Mouse (Mus musculus): ENCODE results near the gene Brms1l.
"Not testable (repeated sequence)": the region's sequence is repeated elsewhere in the genome, so short reads cannot be mapped to it uniquely, and the experiment has no call there.

Gene Brms1l

DNA sequence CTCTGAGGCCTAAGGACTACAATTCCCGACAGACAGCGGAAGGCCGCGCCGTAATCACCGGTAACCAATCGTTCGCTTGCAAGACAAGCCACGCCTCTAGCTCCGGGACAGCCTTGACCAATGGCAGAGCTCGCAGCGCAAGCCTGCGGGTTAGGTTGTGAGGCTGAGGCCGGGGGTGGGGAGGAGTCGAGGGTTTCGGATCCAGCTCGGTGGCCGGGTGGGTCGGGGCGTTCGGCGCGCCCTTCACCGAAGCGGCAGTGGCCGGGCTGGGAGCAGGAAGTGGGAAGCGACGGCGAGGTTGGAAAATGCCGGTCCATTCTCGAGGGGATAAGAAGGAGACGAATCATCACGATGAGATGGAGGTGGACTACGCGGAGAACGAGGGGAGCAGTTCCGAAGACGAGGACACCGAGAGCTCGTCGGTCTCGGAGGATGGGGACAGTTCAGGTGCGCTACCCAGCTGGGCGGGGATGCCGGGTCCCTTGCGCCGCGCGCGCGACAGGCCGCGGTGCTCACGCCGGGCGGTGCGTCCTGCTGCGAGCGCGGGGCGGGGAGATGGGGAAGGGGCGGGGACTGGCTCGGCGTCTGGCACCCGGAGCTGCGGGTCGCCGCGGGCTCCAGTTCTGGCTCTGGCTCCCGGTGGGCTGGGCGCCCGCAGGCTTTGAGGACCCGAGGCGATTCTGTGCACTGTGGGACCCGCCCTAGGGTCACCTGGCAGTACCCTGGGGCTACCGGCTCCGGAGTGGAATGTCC lies at the start of gene Brms1l:
Brms1l (plus strand) TSS at position 126 of the 753 bp plus-strand sequence.
- peak; percentile 95 for DNase-seq

DNA sequence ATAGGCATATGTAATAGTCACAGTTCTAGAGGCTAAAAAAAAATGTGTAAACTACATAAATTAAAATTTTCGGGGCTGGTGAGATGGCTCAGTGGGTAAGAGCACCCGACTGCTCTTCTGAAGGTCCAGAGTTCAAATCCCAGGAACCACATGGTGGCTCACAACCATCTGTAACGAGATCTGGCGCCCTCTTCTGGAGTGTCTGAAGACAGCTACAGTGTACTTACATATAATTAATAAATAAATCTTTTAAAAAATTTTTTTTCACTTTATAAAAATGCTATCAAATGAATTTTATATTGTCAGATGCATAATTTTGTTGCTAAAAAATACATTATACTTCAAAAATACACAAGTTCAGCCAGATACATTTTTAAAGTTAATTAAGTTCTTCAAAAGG lies 41.6 kb upstream of the Brms1l start:
- not testable (repeated sequence) for DNase-seq

DNA sequence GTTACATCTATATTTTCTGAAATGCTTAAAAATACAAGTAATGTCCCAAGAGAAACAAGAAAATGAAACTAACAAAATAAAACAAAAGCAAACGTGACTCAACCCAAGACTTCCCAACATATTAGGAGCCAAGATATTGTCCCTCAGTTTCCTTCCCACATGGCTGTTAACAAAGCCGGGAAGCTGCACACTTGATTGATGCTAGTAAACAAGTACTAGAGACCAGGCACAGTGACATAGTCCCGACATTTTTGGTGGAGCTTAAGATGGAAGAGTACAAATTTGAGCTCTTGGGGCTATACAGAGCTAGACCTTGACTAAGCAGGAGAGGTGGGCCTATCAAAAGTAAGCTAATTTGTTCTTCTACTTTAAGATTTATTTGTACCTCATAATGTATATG lies 39.0 kb upstream of the Brms1l start:
- no peak for DNase-seq

DNA sequence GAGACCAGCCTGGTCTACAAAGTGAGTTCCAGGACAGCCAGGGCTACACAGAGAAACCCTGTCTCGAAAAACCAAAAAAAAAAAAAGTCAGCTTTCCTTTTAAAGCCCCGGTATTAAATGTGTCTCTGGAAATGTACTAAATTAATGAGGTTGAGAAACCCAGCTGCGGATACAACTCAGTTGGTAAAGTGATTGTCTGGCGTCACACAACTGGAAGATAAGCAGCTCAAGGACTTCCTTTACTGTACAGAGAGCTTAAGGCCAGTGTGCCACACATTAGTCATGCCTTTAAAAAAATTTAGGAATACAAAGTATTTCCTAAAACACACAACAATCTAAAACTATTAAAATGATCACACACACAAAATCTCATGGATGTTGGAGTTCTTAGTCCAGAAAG lies 37.4 kb upstream of the Brms1l start:
- no peak for DNase-seq

DNA sequence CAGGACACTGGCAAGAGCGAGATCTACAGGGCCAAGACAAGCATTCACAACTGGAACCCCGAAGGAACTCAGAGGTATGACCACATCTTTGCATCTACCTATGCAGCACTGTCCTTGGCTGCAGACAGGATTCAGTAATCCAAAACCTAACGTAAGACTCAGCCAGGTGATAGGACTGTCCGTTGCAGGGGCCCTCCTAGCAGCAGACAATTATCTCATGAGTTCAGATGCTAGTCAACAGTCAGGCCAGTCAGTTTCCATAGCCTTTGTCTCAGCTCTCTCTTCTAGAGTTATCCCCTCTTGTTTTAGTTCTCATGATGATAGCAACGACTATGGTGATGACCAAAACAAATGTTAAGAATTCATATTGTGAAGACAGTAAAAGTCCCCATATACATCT lies 36.0 kb upstream of the Brms1l start:
- DNase-seq: no peak

DNA sequence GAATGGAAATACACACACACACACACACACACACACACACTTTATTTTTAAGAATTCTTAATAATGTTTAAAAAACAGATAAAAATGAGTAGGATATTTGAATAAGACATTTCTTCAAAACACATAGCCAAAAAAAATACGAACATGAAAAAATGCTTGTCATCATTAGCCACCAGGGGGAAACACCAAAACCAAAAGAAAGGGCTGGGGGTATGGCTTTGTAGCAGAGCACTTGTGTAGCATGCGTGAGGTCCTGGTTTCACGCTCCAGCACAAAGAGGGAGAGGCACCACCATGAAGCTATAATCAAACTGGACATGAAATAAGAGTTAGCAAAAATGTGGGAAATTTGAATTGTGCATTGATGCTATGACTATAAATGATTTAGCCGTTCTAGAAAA lies 35.0 kb upstream of the Brms1l start:
- no peak for DNase-seq

DNA sequence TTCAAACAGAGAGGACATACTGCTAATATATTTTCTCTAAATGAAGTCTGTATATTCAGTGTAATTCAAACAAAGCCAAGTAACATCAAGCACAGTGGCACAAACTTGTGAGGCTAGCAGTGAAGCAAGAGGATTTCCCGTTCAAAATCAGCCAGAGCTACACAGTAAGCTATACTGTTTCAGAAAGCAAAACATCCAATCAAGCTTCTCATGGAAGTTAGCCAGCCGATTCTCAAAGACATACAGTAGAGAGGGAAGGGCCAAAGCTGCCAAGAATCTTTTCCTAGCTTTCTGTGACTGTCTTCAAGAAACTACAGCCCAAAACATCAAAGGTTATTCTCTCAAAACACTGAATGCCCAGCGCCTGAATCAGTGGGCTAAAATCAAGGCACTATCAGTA lies 31.1 kb upstream of the Brms1l start:
- no peak for DNase-seq

DNA sequence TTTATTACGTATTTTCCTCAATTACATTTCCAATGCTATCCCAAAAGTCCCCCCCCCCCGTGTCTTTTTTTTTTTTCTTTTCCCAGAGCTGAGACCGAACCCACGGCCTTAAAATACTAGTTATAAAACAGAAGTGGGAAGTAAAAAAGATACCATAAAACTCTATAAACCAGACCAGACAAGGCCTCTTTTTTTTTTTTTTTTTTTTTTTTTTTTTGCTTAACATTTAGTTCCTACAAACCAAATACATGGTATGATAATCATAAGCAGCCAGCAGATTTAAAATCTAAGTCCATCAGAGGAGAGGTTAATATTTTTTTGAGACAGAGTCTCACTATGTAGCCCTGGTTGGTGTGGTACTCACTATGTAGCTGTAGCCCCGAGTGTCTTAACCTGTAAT lies 19.6 kb upstream of the Brms1l start:
- no peak for DNase-seq

DNA sequence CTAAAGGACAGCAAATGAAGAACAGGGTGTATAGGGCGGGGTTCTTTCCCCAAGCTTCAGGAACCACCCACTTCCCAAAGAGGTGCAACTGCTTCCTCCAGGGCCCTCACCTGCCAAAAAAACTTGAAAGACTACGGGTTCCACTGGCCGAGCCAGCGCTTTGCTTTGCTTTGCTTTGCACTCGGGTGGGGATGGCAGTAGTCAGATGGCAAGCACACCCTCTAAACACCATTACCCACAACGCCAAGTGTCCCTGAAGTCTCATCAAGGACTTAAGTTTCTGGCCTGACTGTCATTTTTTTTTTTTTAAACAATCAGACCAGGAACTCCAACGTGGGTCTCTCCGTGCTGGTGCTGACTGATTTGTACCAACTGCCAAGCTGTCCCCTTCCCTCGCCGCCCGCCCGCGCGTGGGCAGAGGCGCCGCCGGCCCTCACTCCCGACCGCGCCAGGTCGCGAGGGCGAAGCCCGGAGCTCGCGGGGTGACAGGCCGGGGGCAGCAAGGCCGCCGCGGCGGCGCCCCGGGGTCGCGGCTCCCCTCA lies 15.9 kb upstream of the Brms1l start:
- no peak for DNase-seq

DNA sequence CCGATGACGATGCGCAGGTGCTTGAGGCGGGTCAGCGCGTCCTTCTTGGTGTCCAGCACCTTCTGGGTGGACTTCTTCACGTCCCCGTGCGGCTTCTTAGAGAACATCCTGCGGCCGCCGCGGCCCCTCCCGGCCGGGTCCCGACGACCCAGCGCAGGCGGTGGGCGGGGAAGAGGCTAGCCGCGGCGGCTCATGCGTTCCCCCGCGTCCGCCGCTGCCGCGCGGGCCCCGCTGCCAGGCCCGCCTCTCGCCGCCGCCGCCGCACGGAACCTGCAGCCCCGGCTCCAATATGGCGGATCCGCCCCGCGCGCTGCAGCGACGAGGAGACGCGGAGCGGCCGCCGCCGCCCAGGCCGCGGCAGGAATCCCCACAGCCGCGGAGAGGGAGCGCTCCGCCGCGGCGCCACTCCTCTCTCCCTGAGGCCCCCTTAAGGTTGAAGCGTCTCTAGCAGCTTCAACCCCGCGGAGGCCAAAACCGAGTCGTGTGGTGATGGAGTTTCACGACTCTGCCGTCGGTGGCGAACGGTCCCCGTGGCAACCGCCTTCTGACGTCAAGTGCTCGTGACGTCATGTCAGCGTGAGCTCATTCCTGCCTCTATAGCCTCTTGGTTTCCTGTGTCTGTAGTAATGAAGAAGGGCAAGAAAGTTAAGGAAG lies 15.3 kb upstream of the Brms1l start, which contains the start of gene Ralgapa1:
Ralgapa1 (minus strand) TSS at position 507 of the 654 bp plus-strand sequence.
- peak; percentile 90 for DNase-seq

DNA sequence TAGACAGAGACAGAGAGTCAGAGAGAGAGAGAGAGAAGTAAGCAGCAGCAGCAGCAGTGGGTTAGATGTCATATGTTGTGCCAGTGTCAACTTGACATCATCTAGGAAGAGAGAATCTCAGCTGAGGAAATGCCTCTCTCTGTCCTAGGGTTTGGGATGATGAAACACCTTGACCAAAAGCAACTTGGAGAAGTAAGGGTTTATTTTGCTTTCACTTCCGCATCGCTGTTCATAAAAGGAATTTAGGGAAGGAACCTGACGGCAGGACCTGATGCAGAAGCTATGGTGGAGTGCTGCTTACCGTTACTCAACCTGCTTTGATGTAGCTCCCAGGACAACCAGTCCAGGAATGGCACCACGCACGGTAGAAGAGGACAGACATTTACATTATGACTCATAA lies 12.1 kb upstream of the Brms1l start:
- DNase-seq: no peak

DNA sequence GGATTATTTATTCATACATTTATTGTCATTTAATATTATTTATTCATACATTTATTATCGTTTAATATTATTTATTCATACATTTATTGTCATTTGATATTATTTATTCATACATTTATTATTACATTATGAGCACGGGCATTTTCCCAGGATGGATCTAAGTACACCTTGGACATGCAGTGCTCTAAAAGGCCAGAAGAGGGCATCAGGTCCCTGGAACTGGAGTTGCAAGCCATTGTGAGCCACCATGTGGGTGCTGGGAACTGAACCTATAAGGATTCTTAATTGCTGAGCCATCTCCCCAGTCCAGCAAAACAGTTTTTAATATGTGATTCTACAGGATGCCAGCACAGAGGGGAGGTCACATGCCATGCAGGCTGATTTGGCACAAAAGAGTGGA lies 10.6 kb upstream of the Brms1l start:
- DNase-seq: no peak

DNA sequence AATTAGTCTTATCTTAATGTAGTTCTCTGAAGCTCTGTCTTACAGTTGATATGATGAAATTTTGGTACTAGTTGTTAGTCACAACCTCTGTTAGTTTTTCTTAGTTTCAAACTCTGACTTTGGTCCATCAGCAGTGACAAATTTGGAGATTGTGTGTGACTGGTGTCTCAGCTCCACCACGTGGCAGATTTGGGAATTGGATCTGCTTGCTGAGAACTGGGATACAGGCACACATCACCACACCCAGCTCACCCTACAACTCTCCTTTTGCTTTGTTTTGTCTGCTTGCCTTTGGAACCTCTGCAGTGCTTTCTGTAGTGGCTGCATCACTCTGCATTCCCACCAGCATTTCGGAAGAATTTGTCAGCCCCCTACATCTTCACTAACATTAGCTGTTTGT lies 5.0 kb upstream of the Brms1l start:
- DNase-seq: peak; percentile 73

DNA sequence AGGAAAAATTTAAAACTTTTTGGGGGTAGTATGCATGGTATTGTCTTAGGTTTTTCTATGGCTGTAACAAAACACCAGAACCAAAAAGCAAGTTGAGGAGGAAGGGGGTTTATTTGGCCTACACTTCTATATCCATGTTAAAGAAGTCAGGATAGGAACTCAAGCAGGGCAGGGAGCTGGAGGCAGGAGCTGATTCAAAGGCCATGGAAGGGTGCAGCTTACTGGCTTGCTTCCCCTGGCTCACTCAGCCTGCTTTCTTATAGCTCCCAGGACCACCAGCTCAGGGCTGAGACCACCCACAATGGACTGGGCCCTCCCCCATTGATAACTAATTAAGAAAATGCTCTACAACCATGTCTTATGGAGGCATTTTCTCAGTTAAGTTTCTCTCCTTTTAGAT lies 3.2 kb upstream of the Brms1l start:
- no peak for DNase-seq

DNA sequence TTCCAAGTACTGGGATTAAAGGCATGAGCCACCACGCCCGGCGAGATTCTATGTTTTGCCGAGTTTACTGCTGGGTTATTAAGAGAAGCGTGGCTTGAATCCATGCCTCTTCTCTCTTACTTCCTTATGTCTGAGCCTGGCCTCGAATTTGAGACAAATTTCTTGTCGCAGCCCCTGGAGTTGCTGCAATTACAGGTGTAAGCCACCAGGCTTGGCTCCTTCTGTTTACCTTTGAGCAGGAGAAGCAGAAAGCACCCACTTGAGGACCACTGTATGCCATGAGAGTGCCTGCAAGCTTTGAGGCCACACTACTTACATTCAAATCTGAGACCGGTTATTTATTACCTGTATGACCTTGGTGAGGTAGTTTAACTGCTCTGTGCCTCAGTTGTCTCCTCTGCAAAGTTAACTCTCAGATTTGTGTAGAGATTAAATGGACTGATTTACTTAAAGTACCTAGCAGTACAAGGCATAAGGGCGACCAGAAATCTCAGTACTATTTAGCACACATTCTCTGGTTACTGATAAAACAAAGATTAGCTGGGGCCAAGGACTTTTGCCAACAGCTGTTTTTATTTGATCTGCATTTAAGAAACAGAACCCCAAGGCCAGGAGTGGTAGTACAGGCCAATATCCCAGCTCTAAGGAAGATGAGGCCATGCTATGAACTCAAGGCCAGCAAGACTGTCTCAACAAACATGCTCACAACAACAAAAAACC lies 2.1 kb upstream of the Brms1l start:
- DNase-seq: no peak

DNA sequence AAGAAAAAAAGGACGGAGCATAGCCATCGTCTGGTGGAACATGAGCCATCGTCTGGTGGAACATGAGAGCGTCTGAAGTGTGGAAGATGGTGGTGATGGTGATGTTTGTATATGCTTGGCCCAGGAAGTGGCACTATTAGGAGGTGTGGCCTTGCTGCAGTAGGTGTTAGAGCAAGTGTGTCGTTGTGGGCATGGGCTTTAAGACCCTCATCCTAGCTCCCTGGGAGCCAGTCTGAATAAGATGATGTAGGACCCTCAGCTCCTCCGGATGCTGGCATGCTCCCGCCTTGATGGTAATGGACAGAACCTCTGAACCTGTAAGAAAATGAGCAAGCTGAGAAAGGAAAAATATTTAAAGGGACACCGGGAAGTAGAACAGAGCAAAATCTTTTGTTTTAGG lies 1.2 kb upstream of the Brms1l start:
- no peak for DNase-seq

DNA sequence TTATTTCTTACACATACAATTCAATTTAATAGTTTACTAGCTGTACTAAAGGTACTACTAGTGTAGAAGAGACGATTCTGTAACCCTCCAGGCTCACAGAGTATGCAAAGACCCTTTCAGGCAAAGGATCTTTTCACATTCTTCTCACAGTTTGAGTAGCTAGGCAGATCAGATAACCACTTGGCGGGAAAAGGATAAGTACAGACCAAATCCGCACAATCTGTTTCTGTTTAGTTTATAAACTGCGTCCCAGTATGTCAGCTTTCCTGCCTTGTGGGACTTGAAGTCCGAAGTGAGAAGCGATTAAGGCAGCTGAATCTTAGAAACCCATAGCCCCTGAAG lies 296 bp upstream of the Brms1l start:
- no peak for DNase-seq

DNA sequence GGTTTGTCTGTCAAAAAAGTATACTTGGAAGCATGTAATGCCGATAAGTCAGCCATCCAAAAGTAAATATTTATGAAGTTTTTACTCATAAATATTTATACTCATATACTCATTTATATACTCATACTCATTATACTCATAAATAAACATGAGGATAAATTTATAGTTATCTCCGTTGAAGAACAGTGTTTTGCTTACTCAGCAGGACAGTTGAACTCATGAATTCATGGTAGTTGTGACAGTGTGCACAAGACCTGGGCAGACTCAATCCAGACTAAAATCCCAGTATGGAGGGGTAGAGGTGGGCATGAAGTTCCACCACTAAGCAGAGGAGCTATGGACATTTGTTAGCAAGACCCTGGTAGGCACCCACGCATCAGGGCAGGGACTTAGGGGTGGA lies 1.4 kb downstream of the Brms1l start:
- no peak for DNase-seq

DNA sequence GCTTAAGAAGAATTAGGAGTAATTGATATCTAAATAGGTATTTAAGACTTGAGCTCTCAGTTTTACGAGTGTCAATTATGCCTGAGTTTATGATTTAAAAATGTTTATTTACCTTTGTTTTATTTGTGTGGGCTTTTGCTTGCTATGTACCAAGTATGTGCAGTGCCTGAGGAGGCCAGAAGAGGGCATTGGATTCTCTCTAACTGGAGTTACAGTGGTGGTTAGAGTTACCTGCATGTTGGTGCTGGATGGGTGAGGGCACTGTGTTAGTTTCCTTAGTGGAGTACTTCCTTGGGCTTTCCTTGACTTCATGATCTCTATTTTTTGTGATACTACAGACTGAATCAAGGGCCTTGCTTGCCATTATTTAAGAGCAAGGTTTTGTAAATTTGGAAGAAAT lies 10.6 kb downstream of the Brms1l start:
- peak; percentile 30 for DNase-seq

DNA sequence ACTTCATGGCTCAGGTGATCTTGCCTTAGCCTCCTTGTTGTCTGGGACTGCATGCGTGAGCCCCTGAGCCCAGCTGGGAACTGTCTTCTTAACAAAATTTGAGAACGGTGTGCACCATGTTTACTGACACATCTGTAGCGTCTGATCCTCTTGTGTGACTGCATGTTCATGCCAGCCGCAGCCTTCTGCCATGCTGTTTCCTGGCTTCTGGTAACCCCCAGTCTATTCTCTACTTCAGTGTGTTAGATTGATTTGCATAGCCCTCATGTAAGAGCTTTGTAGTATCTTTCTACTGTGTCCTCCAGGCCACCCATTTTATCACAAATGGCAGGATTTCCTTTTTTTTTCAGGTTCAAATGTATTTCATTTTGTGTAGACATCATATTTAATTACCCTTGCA lies 11.7 kb downstream of the Brms1l start:
- DNase-seq: no peak

DNA sequence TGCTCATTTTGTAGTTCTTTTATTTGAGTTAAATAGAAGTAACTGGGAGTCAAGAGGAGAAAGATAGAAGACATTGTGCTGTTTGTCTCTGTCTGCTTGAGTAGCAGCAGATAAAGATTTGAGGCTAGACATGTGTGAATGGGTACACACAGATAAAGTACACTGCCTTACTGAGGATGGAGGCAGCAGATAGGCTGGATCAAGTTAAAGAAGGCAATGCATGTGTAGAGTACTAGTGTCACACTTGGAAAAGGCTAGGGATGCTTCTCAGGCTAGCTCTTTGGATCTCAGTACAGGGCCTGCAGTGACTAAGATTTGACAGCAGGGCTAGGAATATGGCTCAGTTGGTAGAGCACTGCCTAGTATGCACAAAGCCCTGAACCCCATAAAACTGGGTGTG lies 14.5 kb downstream of the Brms1l start:
- DNase-seq: no peak

DNA sequence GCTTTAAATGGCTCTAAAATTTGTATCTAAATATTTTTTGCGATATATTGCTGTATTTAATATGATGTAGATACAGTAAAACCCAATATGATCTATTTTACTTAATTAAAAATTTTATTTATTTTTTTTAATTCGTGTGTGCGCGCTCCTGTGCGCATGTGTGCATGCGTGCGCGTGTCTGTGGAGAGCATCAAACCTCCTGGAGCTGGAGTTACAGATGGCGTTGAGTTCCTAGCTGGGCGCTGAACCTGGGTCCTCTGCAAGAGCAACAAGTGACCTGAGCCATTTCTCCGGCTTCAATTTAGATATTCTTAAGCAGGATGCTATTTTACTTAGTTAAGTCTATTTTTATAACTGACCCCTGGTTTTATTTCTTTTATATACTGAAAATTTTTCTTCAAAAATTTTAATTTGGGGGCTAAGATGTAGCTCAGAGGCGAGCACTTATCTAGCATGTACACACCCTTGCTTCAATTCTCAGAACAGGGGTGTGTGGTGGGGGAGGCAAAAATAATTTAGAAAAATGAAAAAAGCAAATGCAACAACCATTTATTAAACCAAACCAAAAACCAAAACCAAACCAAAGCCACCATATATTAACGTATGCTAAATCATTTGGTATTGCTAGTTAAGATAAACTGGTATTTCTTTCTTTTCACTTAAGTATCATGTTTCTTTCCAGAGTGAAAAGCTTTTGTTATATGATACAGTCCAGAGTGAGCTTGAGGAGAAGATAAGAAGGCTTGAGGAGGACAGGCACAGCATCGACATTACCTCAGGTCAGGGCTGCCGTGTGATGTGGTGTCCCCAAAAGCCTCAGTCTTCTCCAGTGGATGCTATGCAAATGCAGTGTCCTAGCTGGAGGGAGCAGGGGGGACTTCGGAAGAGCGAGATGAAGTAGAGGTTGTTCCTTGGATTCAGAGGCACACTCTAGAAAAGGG lies 23.6 kb downstream of the Brms1l start:
- no peak for DNase-seq

DNA sequence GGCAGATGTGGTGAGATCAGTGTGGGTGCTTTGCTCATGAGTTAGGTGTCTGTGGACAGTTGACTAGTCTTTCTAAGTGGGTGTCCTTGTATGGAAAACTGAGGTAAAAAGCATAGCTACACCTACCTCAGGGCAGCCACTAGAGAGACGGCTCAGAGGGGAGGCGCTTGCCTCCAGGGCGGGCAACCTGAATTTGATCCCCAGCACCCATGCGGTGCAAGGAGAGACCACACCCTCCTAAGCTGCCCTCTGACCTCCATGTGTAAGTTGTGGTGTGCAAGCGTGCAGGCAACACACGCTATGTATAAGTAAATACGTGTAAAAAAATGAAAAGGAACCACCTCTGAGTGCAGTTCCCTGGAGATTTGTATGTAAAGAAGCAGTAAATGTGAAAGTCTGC lies 24.5 kb downstream of the Brms1l start:
- no peak for DNase-seq

Measured in right cerebral cortex, postnatal 14 days (tissue).